Mouse (Mus musculus) adipose tissue, adult 10 weeks (tissue): ENCODE results near the gene Gpr155. TPM values are rescaled to one million over a fixed set of nuclear protein-coding genes. Genes with fewer than 3 reads are reported as not detected.

Experiments
- polyA plus RNA-seq: library from polyadenylated mRNA; stranded (reverse); fragments of 350-450 nt; fragmentation: Illumina TruSeq; extraction: RNeasy Lipid Tissue Mini Kit (QIAGEN cat#74804); gene quantifications from one replicate; pipeline ENCODE4 v1.2.3, GENCODE M21; 2014; ENCODE audit warnings: low read depth, low replicate concordance

Gpr155 gene
- polyA plus RNA-seq: 27.1 TPM

DNA sequence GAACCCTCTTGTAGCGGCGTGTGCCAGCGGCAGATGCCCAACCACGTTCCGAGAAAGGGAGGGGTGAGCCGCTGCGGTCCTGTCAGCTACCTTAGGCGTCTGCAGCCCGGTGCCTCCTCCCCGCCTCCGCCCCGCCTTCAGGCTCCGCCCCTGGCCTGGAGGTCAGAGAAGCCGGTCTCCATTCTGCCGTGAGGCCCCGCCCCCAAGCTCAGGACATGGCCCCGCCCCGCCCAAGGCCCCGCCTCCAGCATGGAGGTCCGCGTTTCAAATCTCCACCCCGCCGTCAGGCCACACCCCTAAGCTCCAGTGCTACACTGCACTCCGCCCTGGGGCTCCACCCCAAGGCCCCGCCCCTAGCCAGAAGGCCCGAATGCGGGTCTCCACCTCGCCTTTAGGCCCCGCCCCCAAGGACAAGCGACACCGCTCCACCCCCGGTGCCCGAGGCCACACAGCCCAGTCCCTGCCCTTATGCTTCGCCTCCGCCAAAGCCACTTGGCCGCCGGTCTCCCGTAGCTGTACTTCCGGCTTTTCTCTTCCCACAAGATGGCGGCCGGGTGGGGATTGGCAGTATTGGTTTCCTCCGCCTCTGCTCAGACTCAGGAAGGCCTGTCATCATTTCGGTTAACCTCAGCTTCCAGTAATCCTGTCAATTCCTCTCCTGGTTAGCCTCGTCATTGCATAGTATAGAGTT, at the start of gene Gpr155:
TSS of gene Gpr155 (minus strand) at position 217 of the 691 bp plus-strand sequence.

DNA sequence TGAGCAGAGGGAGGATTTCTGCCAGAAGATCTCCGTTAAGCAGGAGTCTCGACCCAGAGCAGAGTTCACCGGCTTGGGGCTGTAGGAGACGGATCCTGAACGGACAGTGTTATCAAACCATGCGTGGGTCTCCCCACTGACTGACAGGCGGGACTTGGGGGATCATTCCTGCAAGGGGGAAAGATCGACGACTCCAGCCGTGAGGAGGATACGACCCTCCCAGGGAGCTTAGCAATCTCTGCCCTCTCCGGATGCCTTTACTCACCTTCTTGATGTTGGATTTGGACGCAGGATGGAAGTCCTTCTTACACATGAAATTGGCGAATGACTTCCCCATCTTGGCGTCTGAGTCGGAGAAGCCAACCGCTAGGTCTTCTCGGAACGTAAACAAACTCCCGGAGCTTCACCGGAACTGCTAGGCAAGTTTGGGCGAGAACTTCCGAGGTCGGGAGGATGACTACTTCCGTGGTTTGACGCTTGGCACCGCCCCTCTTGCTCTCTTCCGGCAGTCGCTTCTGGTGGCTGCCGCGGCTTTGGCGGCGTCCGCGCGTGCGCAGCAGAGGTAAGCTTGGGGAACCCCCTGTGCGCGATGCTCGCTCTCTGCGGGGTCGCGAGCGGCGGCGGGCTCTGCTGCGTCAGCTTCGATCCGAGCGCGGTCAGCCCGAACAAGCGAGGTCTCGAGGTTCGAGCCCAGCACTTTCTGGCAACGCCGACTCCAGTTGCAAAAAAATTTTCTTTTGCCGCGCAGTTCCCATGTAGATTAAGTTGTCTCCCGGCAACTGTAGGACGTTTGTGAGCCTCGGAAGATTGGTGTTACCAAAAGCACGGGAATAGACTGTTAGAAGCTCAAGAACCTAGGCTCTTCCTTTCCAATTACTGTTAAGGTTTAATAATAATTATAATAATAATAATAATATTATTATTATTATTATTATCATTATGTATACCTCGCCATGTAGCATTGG, 73.9 kb downstream of the Gpr155 start, which contains the start of the genes Scrn3 and Cir1:
TSS of gene Scrn3 (plus strand) at position 450 of the 965 bp plus-strand sequence.
TSS of gene Cir1 (minus strand) at position 550 of the 965 bp plus-strand sequence.

Other genes starting within 250 kb of the Gpr155 start
- 45.2 TPM for gene Ola1, start 167.6 kb downstream of the Gpr155 start, polyA plus RNA-seq
- gene Sp9, start 114.6 kb downstream of the Gpr155 start, polyA plus RNA-seq: not detected
- 19.3 TPM for gene Scrn3, start 74.0 kb downstream of the Gpr155 start, polyA plus RNA-seq
- gene Cir1, start 73.9 kb downstream of the Gpr155 start, polyA plus RNA-seq: 25.7 TPM
- gene Wipf1, start 143.2 kb upstream of the Gpr155 start, polyA plus RNA-seq: 10.9 TPM
- gene Chrna1, start 193.8 kb upstream of the Gpr155 start, polyA plus RNA-seq: not detected